Mouse (Mus musculus): ENCODE data around the gene Pld4. TPM values are rescaled to one million over a fixed set of nuclear protein-coding genes. Genes with fewer than 3 reads are reported as not detected.

The Pld4 gene
- total and polyA plus RNA-seq, 2 experiments from 2014 or later, result 8.8 to 12.6 TPM

- no peaks in the 10 kb centered on the region for H3K9me3 ChIP-seq (ENCODE audit: low read length)
- no peak for ATAC-seq (ENCODE audit: low FRiP score)
- no peaks in the 10 kb centered on the region for H3K36me3 ChIP-seq (ENCODE audit: insufficient read depth, low read length)
- peaks cover 12% of the 10 kb centered on the region; the same call in 1 of the 2 replicates for H3K4me1 ChIP-seq (ENCODE audit: insufficient read depth, low read length)
- peaks cover 7% of the 10 kb centered on the region; the same call in 1 of the 2 replicates for H3K27me3 ChIP-seq (ENCODE audit: insufficient read depth, low read length)
- H3K27ac ChIP-seq (ENCODE audit: low read depth, low read length), result no peak overlapping the region
- H3K4me2 ChIP-seq (ENCODE audit: low read depth, low read length, poor library complexity, severe bottlenecking), result no peak overlapping the region
- no peak for DNase-seq (ENCODE audit: low spot score)
- TF ChIP-seq CTCF (IDR thresholded peaks at IDR 0.05), result no peak
- H3K9ac ChIP-seq (replicated peaks; ENCODE audit: low read length, poor library complexity, severe bottlenecking), result no peak overlapping the region
- no peak overlapping the region for H3K4me3 ChIP-seq (ENCODE audit: low read depth, low read length)
- 41% methylated on average over 13 of the region's 13 CpGs for WGBS
Measured at GRCm38 (mm10) chr12:112804046-112804445, 43.6 kb downstream of the Pld4 start.

GRCm38 (mm10) chr12:112806044-112806443 lies 45.6 kb downstream of the Pld4 start:
- no peak for DNase-seq (ENCODE audit: low spot score)
- H3K27ac ChIP-seq (ENCODE audit: low read depth, low read length), result no peak overlapping the region
- no peak overlapping the region for H3K4me3 ChIP-seq (ENCODE audit: low read depth, low read length)
- 0 out of 2 replicates have a peak, but pooled peaks cover 3% of the 10 kb centered on the region for H3K27me3 ChIP-seq (ENCODE audit: insufficient read depth, low read length)
- H3K9ac ChIP-seq (replicated peaks; ENCODE audit: low read length, poor library complexity, severe bottlenecking), result no peak overlapping the region
- H3K4me2 ChIP-seq (ENCODE audit: low read depth, low read length, poor library complexity, severe bottlenecking), result no peak overlapping the region
- H3K4me1 ChIP-seq (ENCODE audit: insufficient read depth, low read length), result peaks cover 16% of the 10 kb centered on the region; the same call in 1 of the 2 replicates
- ATAC-seq (ENCODE audit: low FRiP score), result no peak
- H3K36me3 ChIP-seq (ENCODE audit: insufficient read depth, low read length), result peaks cover 2% of the 10 kb centered on the region; the same call in 1 of the 2 replicates
- no peaks in the 10 kb centered on the region for H3K9me3 ChIP-seq (ENCODE audit: low read length)
- no peak for TF ChIP-seq CTCF (IDR thresholded peaks at IDR 0.05)
- 75% methylated on average over 6 of the region's 6 CpGs for WGBS

DNA sequence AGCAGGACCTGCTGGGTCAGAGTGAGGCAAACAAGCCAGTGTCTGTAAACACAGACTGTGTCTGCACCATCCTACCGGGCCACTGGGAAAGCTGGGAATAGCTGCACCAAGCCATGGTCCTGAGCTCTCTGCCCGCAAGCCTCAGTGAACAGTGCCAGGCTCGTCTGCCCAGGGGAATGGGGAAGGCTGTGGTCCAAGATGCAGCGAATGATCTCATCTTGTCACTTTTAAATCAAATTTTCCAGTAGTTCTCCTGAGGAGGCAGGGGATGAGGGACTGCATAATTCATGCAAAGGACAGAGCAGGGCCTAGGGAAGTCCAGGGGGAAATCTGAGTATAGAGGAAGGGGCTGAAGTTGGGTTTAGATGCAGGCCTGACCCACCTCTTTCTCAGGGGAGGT lies 47.3 kb downstream of the Pld4 start:
- Histone ChIP-seq H3K4me2 (ENCODE audit: low read depth, low read length, poor library complexity, severe bottlenecking) (no peak overlapping the region; the same call in 1 of the 2 replicates), H3K9ac (replicated peaks; ENCODE audit: low read length, poor library complexity, severe bottlenecking) (0 out of 2 replicates have a peak overlapping the region, but pooled peaks have one; percentile 68), H3K4me3 (ENCODE audit: low read depth, low read length) (no peak overlapping the region), H3K4me1 (ENCODE audit: insufficient read depth, low read length) (peaks cover 11% of the 10 kb centered on the region; the same call in 1 of the 2 replicates), H3K27me3 (ENCODE audit: insufficient read depth, low read length) (no peaks in the 10 kb centered on the region), H3K9me3 (ENCODE audit: low read length) (no peaks in the 10 kb centered on the region), H3K36me3 (ENCODE audit: insufficient read depth, low read length) (peaks cover 15% of the 10 kb centered on the region), H3K27ac (ENCODE audit: low read depth, low read length) (peak overlapping the region; percentile 75; the same call in 1 of the 2 replicates)
- no peak for ATAC-seq (ENCODE audit: low FRiP score)
- no peak for DNase-seq (ENCODE audit: low spot score)
- no peak for TF ChIP-seq CTCF (IDR thresholded peaks at IDR 0.05)
- WGBS, result 84% methylated on average over 4 of the region's 4 CpGs

GRCm38 (mm10) chr12:112808212-112808586 lies 47.7 kb downstream of the Pld4 start:
- 65% methylated on average over 5 of the region's 5 CpGs for WGBS
- peaks cover 11% of the 10 kb centered on the region; the same call in 1 of the 2 replicates for H3K4me1 ChIP-seq (ENCODE audit: insufficient read depth, low read length)
- H3K27ac ChIP-seq (ENCODE audit: low read depth, low read length), result peak overlapping the region; percentile 75
- H3K4me2 ChIP-seq (ENCODE audit: low read depth, low read length, poor library complexity, severe bottlenecking), result peak overlapping the region; percentile 79
- H3K36me3 ChIP-seq (ENCODE audit: insufficient read depth, low read length), result peaks cover 19% of the 10 kb centered on the region
- no peak for TF ChIP-seq CTCF (IDR thresholded peaks at IDR 0.05)
- no peak for DNase-seq (ENCODE audit: low spot score)
- peak overlapping the region; percentile 68; the same call in 1 of the 2 replicates for H3K9ac ChIP-seq (replicated peaks; ENCODE audit: low read length, poor library complexity, severe bottlenecking)
- no peaks in the 10 kb centered on the region for H3K9me3 ChIP-seq (ENCODE audit: low read length)
- H3K27me3 ChIP-seq (ENCODE audit: insufficient read depth, low read length), result no peaks in the 10 kb centered on the region
- no peak; the same call in 1 of the 2 replicates for ATAC-seq (ENCODE audit: low FRiP score)
- peak overlapping the region; percentile 66 for H3K4me3 ChIP-seq (ENCODE audit: low read depth, low read length)

GRCm38 (mm10) chr12:112808587-112809364 lies 48.3 kb downstream of the Pld4 start, which contains the start of gene Clba1:
Gene Clba1, plus strand, starts transcription at chr12:112808937.
- Histone ChIP-seq H3K9ac (replicated peaks; ENCODE audit: low read length, poor library complexity, severe bottlenecking) (peak within 1 kb of the TSS; percentile 68), H3K4me3 (ENCODE audit: low read depth, low read length) (peak within 1 kb of the TSS; percentile 66), H3K4me2 (ENCODE audit: low read depth, low read length, poor library complexity, severe bottlenecking) (peak within 1 kb of the TSS; percentile 79), H3K4me1 (ENCODE audit: insufficient read depth, low read length) (peaks cover 11% of the 10 kb centered on the region; the same call in 1 of the 2 replicates), H3K9me3 (ENCODE audit: low read length) (no peaks in the 10 kb centered on the region), H3K36me3 (ENCODE audit: insufficient read depth, low read length) (peaks cover 21% of the 10 kb centered on the region), H3K27me3 (ENCODE audit: insufficient read depth, low read length) (no peaks in the 10 kb centered on the region), H3K27ac (ENCODE audit: low read depth, low read length) (peak within 1 kb of the TSS; percentile 75)
- DNase-seq (ENCODE audit: low spot score) (peak; percentile 98), ATAC-seq (ENCODE audit: low FRiP score) (peak; percentile 92)
- peak; percentile 71 for TF ChIP-seq CTCF (IDR thresholded peaks at IDR 0.05)
- under 1% methylated on average over 64 of the region's 64 CpGs for WGBS

GRCm38 (mm10) chr12:112809641-112810040 lies 49.2 kb downstream of the Pld4 start:
- peak overlapping the region; percentile 75 for H3K27ac ChIP-seq (ENCODE audit: low read depth, low read length)

More at GRCm38 (mm10) chr12:112809641-112810040, 49.2 kb downstream of the Pld4 start:
- H3K4me1 ChIP-seq (ENCODE audit: insufficient read depth, low read length), result peaks cover 11% of the 10 kb centered on the region; the same call in 1 of the 2 replicates
- no peak for ATAC-seq (ENCODE audit: low FRiP score)
- peak overlapping the region; percentile 66 for H3K4me3 ChIP-seq (ENCODE audit: low read depth, low read length)
- WGBS, result 16% methylated on average over 8 of the region's 8 CpGs
- no peak for DNase-seq (ENCODE audit: low spot score)
- no peaks in the 10 kb centered on the region for H3K9me3 ChIP-seq (ENCODE audit: low read length)
- H3K27me3 ChIP-seq (ENCODE audit: insufficient read depth, low read length), result no peaks in the 10 kb centered on the region
- peak overlapping the region; percentile 79 for H3K4me2 ChIP-seq (ENCODE audit: low read depth, low read length, poor library complexity, severe bottlenecking)
- peak overlapping the region; percentile 68 for H3K9ac ChIP-seq (replicated peaks; ENCODE audit: low read length, poor library complexity, severe bottlenecking)
- no peak for TF ChIP-seq CTCF (IDR thresholded peaks at IDR 0.05)
- H3K36me3 ChIP-seq (ENCODE audit: insufficient read depth, low read length), result peaks cover 30% of the 10 kb centered on the region
